Mouse (Mus musculus) forebrain, embryonic 12.5 days (tissue): ENCODE data around the gene Slc9b1. TPM values are rescaled to one million over a fixed set of nuclear protein-coding genes. Genes with fewer than 3 reads are reported as not detected.

Experiments used
- ATAC-seq: fragments of 200-750 bp; cut with Nextera tagmentation; 2 replicates; pipeline ENCODE4 v1.8.0; 2017; ENCODE audit warnings: moderate TSS enrichment; ENCODE audit not compliant: low FRiP score
- H3K27ac ChIP-seq: fragments of 300-500 bp; sonication (generic); 2 replicates; pipeline ENCODE4 v1.5.1; 2016; ENCODE audit warnings: mild to moderate bottlenecking
- H3K27me3 ChIP-seq: fragments of 300-500 bp; sonication (generic); 2 replicates; pipeline ENCODE4 v1.6.1; 2016; ENCODE audit warnings: mild to moderate bottlenecking
- H3K36me3 ChIP-seq: fragments of 300-500 bp; sonication (generic); replicated peaks from 2 replicates; pipeline ENCODE4 v1.6.1; 2016; ENCODE audit warnings: mild to moderate bottlenecking
- H3K4me1 ChIP-seq: fragments of 300-500 bp; sonication (generic); 2 replicates; pipeline ENCODE4 v1.6.1; 2016
- H3K4me2 ChIP-seq: fragments of 300-500 bp; sonication (generic); 2 replicates; pipeline ENCODE4 v1.6.1; 2016; ENCODE audit warnings: mild to moderate bottlenecking, moderate library complexity
- H3K4me3 ChIP-seq: fragments of 300-500 bp; sonication (generic); replicated peaks from 2 replicates; pipeline ENCODE4 v1.5.1; 2016; ENCODE audit warnings: mild to moderate bottlenecking
- H3K9ac ChIP-seq: fragments of 300-500 bp; sonication (generic); 2 replicates; pipeline ENCODE4 v1.6.1; 2016; ENCODE audit warnings: mild to moderate bottlenecking
- H3K9me3 ChIP-seq: fragments of 300-500 bp; sonication (generic); 2 replicates; pipeline ENCODE4 v1.6.1; 2016
- WGBS: fragments of 180-500 bp; shearing (Covaris S2); methylation state at CpG from one replicate; pipeline ENCODE4 v1.1.7; 2016; 5-methylcytosine and 5-hydroxymethylcytosine counted together
- polyA plus RNA-seq: library from polyadenylated mRNA; unstranded; fragments of >200 nt; fragmentation: Nextera tagmentation; extraction: Ambion mirVana; gene quantifications from 2 replicates; pipeline ENCODE4 v1.2.1, GENCODE M21; 2016

Slc9b1 gene
- polyA plus RNA-seq, 1 experiment from 2014 or later = 0.31 TPM

GRCm38 (mm10) chr3:135422232-135422855, 74.5 kb downstream of the Slc9b1 start:
- no peaks in the 10 kb centered on the region for H3K9me3 ChIP-seq
- H3K27me3 ChIP-seq = no peaks in the 10 kb centered on the region
- WGBS = 34% methylated on average over 8 of the region's 8 CpGs
- ATAC-seq = no peak
- 0 out of 2 replicates have a peak, but pooled peaks cover 4% of the 10 kb centered on the region for H3K36me3 ChIP-seq
- peaks cover 25% of the 10 kb centered on the region for H3K4me1 ChIP-seq
- peak overlapping the region; percentile 92 for H3K27ac ChIP-seq
- H3K4me2 ChIP-seq = peak overlapping the region; percentile 63
- H3K9ac ChIP-seq = peak overlapping the region; percentile 65
- peak overlapping the region; percentile 55 for H3K4me3 ChIP-seq

DNA sequence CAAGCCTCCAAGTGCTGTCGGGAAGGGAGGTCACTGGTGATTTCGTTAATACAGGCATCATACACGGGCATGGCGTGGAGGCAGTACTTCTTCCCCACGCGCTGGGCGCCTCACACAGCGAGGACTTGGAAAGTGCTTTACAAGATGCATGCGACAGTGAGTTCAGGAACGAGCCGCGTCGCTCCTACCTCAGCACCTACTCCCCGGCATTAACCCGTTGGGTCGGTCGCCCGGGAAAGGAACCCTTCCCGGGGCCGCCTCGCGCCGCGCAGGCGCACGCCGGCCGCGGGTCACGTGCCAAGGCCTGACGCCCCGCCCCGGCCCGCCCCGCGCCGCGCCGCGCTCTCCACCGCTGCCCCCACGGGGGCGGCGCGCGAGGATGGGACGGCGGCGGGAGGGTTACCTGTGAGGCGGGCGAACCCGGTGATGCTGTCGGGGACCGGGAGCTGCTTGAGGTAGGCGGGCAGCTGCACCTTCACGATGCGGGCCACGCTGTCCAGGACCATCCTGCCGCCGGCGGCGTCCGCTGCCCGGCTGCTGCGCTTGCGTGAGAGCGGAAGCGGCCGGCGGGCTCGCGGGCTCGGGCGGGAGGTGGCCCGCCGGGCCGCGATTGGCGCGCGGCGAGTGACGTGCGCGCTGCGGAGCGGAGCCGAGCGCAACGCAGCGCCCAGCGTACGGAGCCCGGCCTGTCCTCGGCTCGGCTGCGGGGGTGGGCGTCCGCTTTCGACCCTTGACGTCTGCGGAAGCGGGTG, 75.2 kb downstream of the Slc9b1 start:
- Histone ChIP-seq H3K27ac (peak overlapping the region; percentile 92), H3K4me2 (peak overlapping the region; percentile 63), H3K27me3 (no peaks in the 10 kb centered on the region), H3K4me3 (peak overlapping the region; percentile 55), H3K9ac (peak overlapping the region; percentile 65), H3K4me1 (peaks cover 25% of the 10 kb centered on the region), H3K9me3 (no peaks in the 10 kb centered on the region), H3K36me3 (no peaks in the 10 kb centered on the region)
- ATAC-seq = peak; percentile 98
- WGBS = under 1% methylated on average over 100 of the region's 103 CpGs

DNA sequence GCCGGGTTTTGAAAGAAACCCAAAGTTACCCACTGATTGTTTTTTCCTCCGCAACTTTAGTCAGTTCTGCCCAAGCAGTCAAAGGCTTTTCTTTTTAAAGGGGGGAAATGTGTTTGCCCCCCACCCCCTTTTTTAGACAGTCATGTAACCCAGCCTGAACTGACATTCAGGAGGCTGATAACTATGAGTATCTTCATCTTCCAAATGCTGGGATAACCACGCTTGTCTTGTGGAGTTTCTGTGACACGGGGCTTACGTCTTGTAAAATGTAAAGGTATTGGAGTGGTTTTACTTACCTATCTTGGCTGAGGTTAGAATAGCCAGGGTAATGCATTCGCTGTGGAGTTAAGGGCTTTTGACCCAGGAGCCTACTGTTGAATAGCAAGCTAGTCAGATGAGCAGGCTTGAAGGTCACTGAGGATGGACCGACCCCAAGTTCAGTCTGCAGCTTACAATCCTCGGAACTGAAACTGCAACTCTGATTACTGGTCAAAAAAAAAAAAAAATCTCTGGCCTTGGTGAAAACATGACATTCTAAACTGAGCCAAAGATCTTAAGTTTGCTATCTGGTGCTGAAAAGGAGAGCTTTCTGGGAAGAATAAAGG, 75.9 kb downstream of the Slc9b1 start, which contains the start of gene Cisd2:
Gene Cisd2, minus strand, starts transcription at position 318 of the 605 bp plus-strand sequence.
- ATAC-seq = peak; percentile 49
- Histone ChIP-seq H3K4me1 (peaks cover 25% of the 10 kb centered on the region), H3K9ac (peak within 1 kb of the TSS; percentile 65), H3K27me3 (no peaks in the 10 kb centered on the region), H3K4me3 (peak within 1 kb of the TSS; percentile 55), H3K9me3 (no peaks in the 10 kb centered on the region), H3K27ac (peak within 1 kb of the TSS; percentile 92), H3K36me3 (no peaks in the 10 kb centered on the region), H3K4me2 (peak within 1 kb of the TSS; percentile 63)
- WGBS = 3% methylated on average over 8 of the region's 8 CpGs

- Histone ChIP-seq H3K9me3 (no peaks in the 10 kb centered on the region), H3K27ac (peak overlapping the region; percentile 100), H3K36me3 (peaks cover 4% of the 10 kb centered on the region), H3K9ac (peak overlapping the region; percentile 61), H3K4me1 (peaks cover 21% of the 10 kb centered on the region), H3K27me3 (no peaks in the 10 kb centered on the region), H3K4me2 (peak overlapping the region; percentile 93), H3K4me3 (peak overlapping the region; percentile 97)
- 33% methylated on average over 14 of the region's 14 CpGs for WGBS
- ATAC-seq = no peak
These were observed 89.2 kb downstream of the Slc9b1 start for GRCm38 (mm10) chr3:135436901-135437616.

GRCm38 (mm10) chr3:135437758-135438495, 90.1 kb downstream of the Slc9b1 start, which contains the start of gene Ube2d3:
Gene Ube2d3 (plus strand): TSS chr3:135438149.
- H3K27ac ChIP-seq = peak within 1 kb of the TSS; percentile 100
- H3K4me3 ChIP-seq = peak within 1 kb of the TSS; percentile 97
- peaks cover 4% of the 10 kb centered on the region for H3K36me3 ChIP-seq
- no peaks in the 10 kb centered on the region for H3K9me3 ChIP-seq
- ATAC-seq = peak; percentile 95
- H3K4me1 ChIP-seq = peaks cover 24% of the 10 kb centered on the region
- under 1% methylated on average over 56 of the region's 56 CpGs for WGBS
- H3K27me3 ChIP-seq = no peaks in the 10 kb centered on the region
- H3K9ac ChIP-seq = peak within 1 kb of the TSS; percentile 98
- H3K4me2 ChIP-seq = peak within 1 kb of the TSS; percentile 93

GRCm38 (mm10) chr3:135438531-135438912, 90.7 kb downstream of the Slc9b1 start:
- peak overlapping the region; percentile 100 for H3K27ac ChIP-seq
- H3K9ac ChIP-seq = peak overlapping the region; percentile 98
- peak overlapping the region; percentile 97 for H3K4me3 ChIP-seq
- H3K9me3 ChIP-seq = no peaks in the 10 kb centered on the region
- no peaks in the 10 kb centered on the region; the same call in 1 of the 2 replicates for H3K36me3 ChIP-seq
- peaks cover 30% of the 10 kb centered on the region for H3K4me1 ChIP-seq
- peak overlapping the region; percentile 93 for H3K4me2 ChIP-seq
- peak; percentile 83 for ATAC-seq
- WGBS = under 1% methylated on average over 48 of the region's 50 CpGs
- no peaks in the 10 kb centered on the region for H3K27me3 ChIP-seq

DNA sequence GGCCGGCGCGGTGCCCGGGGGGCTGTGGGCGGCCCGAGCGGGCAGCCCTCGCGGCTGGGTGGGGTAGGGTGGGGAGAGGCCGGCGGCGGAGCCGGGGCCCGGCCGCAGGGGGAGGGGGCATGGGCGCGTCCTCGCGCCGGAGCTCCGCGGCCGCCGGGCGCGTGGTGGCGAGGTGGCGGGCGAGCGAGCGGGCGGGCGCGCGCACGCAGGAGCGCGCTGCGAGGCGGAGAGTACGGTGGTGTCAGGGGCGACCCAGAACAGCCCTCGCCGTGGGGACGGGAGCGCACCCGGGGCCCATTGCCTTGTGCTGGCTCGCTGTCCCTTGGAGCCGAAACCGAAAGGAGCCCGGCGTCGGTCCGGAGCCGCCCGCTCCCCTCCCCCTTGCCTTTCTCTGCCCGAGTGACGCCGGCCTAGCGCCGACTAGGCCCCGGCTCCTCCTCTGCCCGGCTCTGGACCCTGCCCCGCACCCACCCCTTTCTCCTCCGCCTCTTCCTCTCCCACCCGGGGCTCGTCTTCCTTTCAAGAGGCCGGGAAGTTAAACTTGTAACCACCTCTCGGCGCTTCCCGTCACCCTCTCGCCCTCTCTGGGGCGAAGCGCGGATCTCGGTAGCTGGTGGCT, 91.2 kb downstream of the Slc9b1 start:
- Histone ChIP-seq H3K4me3 (peak overlapping the region; percentile 97), H3K27ac (peak overlapping the region; percentile 100), H3K4me2 (peak overlapping the region; percentile 93), H3K9me3 (no peaks in the 10 kb centered on the region), H3K4me1 (peaks cover 30% of the 10 kb centered on the region), H3K36me3 (peaks cover 3% of the 10 kb centered on the region; the same call in 1 of the 2 replicates), H3K27me3 (no peaks in the 10 kb centered on the region), H3K9ac (peak overlapping the region; percentile 98)
- WGBS = 0% methylated on average over 58 of the region's 76 CpGs
- ATAC-seq = peak; percentile 74

GRCm38 (mm10) chr3:135439651-135440050, 91.8 kb downstream of the Slc9b1 start:
- Histone ChIP-seq H3K27ac (peak overlapping the region; percentile 100), H3K27me3 (no peaks in the 10 kb centered on the region), H3K4me2 (peak overlapping the region; percentile 93), H3K9ac (peak overlapping the region; percentile 98), H3K9me3 (no peaks in the 10 kb centered on the region), H3K4me1 (peaks cover 30% of the 10 kb centered on the region), H3K36me3 (peaks cover 3% of the 10 kb centered on the region), H3K4me3 (peak overlapping the region; percentile 97)
- 5% methylated on average over 15 of the region's 15 CpGs for WGBS
- ATAC-seq = no peak

DNA sequence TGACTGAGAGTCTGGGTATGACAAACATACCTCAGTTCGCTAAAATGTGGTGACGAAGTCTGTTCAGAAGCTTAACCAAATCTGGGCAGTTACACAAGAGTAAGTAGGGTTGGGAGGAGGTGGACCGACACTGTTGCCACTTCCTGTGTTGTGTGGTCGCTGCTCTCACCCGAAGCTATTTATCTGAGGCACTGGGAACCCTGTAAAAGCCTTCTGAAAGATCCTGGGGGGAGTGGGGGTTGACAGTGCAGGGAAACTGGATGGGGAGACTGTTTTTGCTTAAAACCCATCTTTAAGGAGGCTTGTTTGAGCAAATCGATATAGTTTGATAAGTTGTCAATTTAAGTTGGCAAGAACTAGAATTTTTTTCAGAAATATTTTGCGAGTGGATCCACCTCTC, 92.4 kb downstream of the Slc9b1 start:
- 32% methylated on average over 7 of the region's 7 CpGs for WGBS
- H3K27me3 ChIP-seq = no peaks in the 10 kb centered on the region

DNA sequence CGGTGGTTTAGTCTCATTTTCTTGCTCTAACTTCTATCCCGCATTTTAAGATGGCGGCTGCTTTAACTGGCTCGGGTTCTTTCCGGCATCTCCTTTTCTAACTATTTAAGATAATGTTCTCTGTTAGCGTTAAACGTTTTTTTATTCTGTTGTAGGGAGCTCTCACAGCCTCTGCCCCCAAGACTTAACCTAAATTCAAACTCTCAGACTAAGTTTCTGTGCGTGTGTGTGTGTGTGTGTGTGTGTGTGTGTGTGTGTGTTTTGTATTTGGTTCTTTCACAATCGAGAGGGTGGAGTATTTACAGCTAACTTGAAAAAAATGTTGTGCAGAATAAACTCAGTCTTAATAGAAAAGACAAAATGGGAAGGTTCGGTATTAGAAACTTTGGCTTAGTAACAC, 92.8 kb downstream of the Slc9b1 start:
- Histone ChIP-seq H3K4me1 (peaks cover 30% of the 10 kb centered on the region), H3K4me2 (peak overlapping the region; percentile 93), H3K27me3 (no peaks in the 10 kb centered on the region), H3K36me3 (peaks cover 3% of the 10 kb centered on the region), H3K27ac (no peak overlapping the region), H3K9ac (peak overlapping the region; percentile 98), H3K9me3 (no peaks in the 10 kb centered on the region), H3K4me3 (peak overlapping the region; percentile 97)
- 54% methylated on average over 10 of the region's 10 CpGs for WGBS
- no peak for ATAC-seq

More for the DNA sequence above, 92.4 kb downstream of the Slc9b1 start:
- H3K4me3 ChIP-seq = peak overlapping the region; percentile 97
- no peaks in the 10 kb centered on the region for H3K9me3 ChIP-seq
- peaks cover 30% of the 10 kb centered on the region for H3K4me1 ChIP-seq
- H3K4me2 ChIP-seq = peak overlapping the region; percentile 93
- H3K27ac ChIP-seq = no peak overlapping the region
- H3K9ac ChIP-seq = peak overlapping the region; percentile 98
- ATAC-seq = no peak
- H3K36me3 ChIP-seq = peaks cover 3% of the 10 kb centered on the region

- ATAC-seq = no peak
- Histone ChIP-seq H3K36me3 (peaks cover 9% of the 10 kb centered on the region), H3K27me3 (no peaks in the 10 kb centered on the region), H3K9ac (no peak overlapping the region), H3K4me2 (no peak overlapping the region), H3K4me1 (peaks cover 21% of the 10 kb centered on the region), H3K9me3 (no peaks in the 10 kb centered on the region), H3K27ac (no peak overlapping the region), H3K4me3 (no peak overlapping the region)
These were observed 97.1 kb downstream of the Slc9b1 start for GRCm38 (mm10) chr3:135444930-135445329.
